Mouse (Mus musculus) G1E (cell line): Measurements from ENCODE around the gene Abcc1. TPM values are rescaled to one million over a fixed set of nuclear protein-coding genes. Genes with fewer than 3 reads are reported as not detected.

Experiments used
- ATAC-seq: 2 replicates; pipeline ENCODE4 v1.8.0; 2016; ENCODE audit warnings: mild to moderate bottlenecking; ENCODE audit not compliant: insufficient number of reproducible peaks, poor library complexity, low FRiP score, severe bottlenecking; ENCODE audit errors: extremely low read depth
- DNase-seq: peaks from one replicate; pipeline ENCODE4 v3.0.0; 2012; ENCODE audit warnings: low spot score
- H3K27me3 ChIP-seq: 2 replicates; pipeline ENCODE4 v1.6.1; 2012; ENCODE audit warnings: mild to moderate bottlenecking, low read length, inconsistent platforms; ENCODE audit not compliant: insufficient read depth
- H3K36me3 ChIP-seq: replicated peaks from 2 replicates; pipeline ENCODE3; 2012; ENCODE audit warnings: mild to moderate bottlenecking, inconsistent platforms
- H3K4me1 ChIP-seq: 2 replicates; pipeline ENCODE4 v1.6.1; 2012; ENCODE audit warnings: low read depth, low read length, inconsistent platforms, mixed read lengths; ENCODE audit not compliant: insufficient read depth
- H3K4me3 ChIP-seq: 2 replicates; pipeline ENCODE4 v1.5.1; 2012; ENCODE audit warnings: low read depth, mild to moderate bottlenecking, inconsistent platforms, low read length, moderate library complexity, mixed read lengths
- H3K9me3 ChIP-seq: replicated peaks from 2 replicates; pipeline ENCODE4 v1.6.1; 2012; ENCODE audit warnings: inconsistent platforms
- CTCF ChIP-seq: IDR thresholded peaks from 2 replicates; pipeline ENCODE4 v1.5.1; 2012; ENCODE audit warnings: low read depth, low read length, inconsistent platforms, mixed read lengths
- GATA1 ChIP-seq: IDR thresholded peaks from 2 replicates; pipeline ENCODE4 v1.6.1; 2012; ENCODE audit warnings: borderline replicate concordance, low read length, inconsistent platforms, mixed read lengths
- GATA2 ChIP-seq: IDR thresholded peaks from 2 replicates; pipeline ENCODE4 v1.6.1; 2012; ENCODE audit warnings: low read depth, low read length, inconsistent platforms, borderline replicate concordance
- POLR2AphosphoS5 ChIP-seq: IDR thresholded peaks from 2 replicates; pipeline ENCODE4 v1.6.1; 2012; ENCODE audit warnings: low read depth, low read length, inconsistent platforms; ENCODE audit not compliant: insufficient replicate concordance
- TAL1 ChIP-seq: conservative IDR thresholded peaks from 2 replicates; pipeline ENCODE4 v1.6.1; 2012; ENCODE audit warnings: low read depth, low read length, inconsistent platforms, mixed read lengths
- polyA plus RNA-seq: library from polyadenylated mRNA; stranded (reverse); fragments of >175 nt; gene quantifications from 2 replicates; pipeline ENCODE4 v1.2.3, GENCODE M21; 2012
- total RNA-seq, 2 experiments: library from RNA; stranded (forward) in 1 of 2; stranded (reverse) in 1 of 2; fragments of 200-1000 nt in 1 of 2; fragments of >200 nt in 1 of 2; fragmentation: Nextera tagmentation in 1 of 2; gene quantifications; 2 replicates each; pipeline ENCODE4 v1.2.3; 2014 to 2017

Abcc1 gene
- total and polyA plus RNA-seq, 3 experiments = 5.1 to 69.5 (median 36.8) TPM

GRCm38 (mm10) chr16:14411156-14411555 lies 49.8 kb downstream of the Abcc1 start:
- DNase-seq (no peak), ATAC-seq (no peak)
- Histone ChIP-seq H3K36me3 (peaks cover 97% of the 10 kb centered on the region), H3K4me3 (no peak overlapping the region), H3K4me1 (no peaks in the 10 kb centered on the region), H3K27me3 (no peaks in the 10 kb centered on the region), H3K9me3 (no peaks in the 10 kb centered on the region)
- TF ChIP-seq GATA1 = no peak
- TF ChIP-seq TAL1 = no peak
- no peak for TF ChIP-seq CTCF
- no peak for TF ChIP-seq GATA2
- TF ChIP-seq POLR2AphosphoS5 = no peak

GRCm38 (mm10) chr16:14412551-14412950 lies 51.2 kb downstream of the Abcc1 start:
- Histone ChIP-seq H3K4me1 (no peaks in the 10 kb centered on the region), H3K27me3 (no peaks in the 10 kb centered on the region), H3K9me3 (no peaks in the 10 kb centered on the region), H3K36me3 (peaks cover 97% of the 10 kb centered on the region), H3K4me3 (no peak overlapping the region)
- ATAC-seq (no peak), DNase-seq (no peak)
- no peak for TF ChIP-seq GATA1
- no peak for TF ChIP-seq POLR2AphosphoS5
- TF ChIP-seq TAL1 = no peak
- TF ChIP-seq CTCF = no peak
- no peak for TF ChIP-seq GATA2

- H3K36me3 ChIP-seq = peaks cover 96% of the 10 kb centered on the region
- H3K27me3 ChIP-seq = no peaks in the 10 kb centered on the region
- H3K9me3 ChIP-seq = no peaks in the 10 kb centered on the region
- TF ChIP-seq CTCF = no peak
- TF ChIP-seq GATA2 = no peak
- TF ChIP-seq TAL1 = no peak
- no peak for TF ChIP-seq POLR2AphosphoS5
- no peak for TF ChIP-seq GATA1
- DNase-seq (no peak), ATAC-seq (no peak)
- H3K4me3 ChIP-seq = no peak overlapping the region
- H3K4me1 ChIP-seq = no peaks in the 10 kb centered on the region
These were observed 53.8 kb downstream of the Abcc1 start for GRCm38 (mm10) chr16:14415206-14415605.

GRCm38 (mm10) chr16:14416957-14417618 lies 55.7 kb downstream of the Abcc1 start:
- peaks cover 89% of the 10 kb centered on the region for H3K36me3 ChIP-seq
- DNase-seq (no peak), ATAC-seq (no peak)
- H3K4me3 ChIP-seq = no peak overlapping the region
- TF ChIP-seq GATA2 (no peak), TAL1 (no peak), CTCF (no peak), POLR2AphosphoS5 (no peak), GATA1 (no peak)
- no peaks in the 10 kb centered on the region for H3K4me1 ChIP-seq
- H3K9me3 ChIP-seq = no peaks in the 10 kb centered on the region
- no peaks in the 10 kb centered on the region for H3K27me3 ChIP-seq

- Histone ChIP-seq H3K36me3 (peaks cover 69% of the 10 kb centered on the region), H3K9me3 (no peaks in the 10 kb centered on the region), H3K4me3 (no peak overlapping the region), H3K4me1 (no peaks in the 10 kb centered on the region), H3K27me3 (no peaks in the 10 kb centered on the region)
- DNase-seq = no peak
- no peak for TF ChIP-seq GATA2
- TF ChIP-seq GATA1 = no peak
- no peak for TF ChIP-seq POLR2AphosphoS5
- TF ChIP-seq CTCF = no peak
- TF ChIP-seq TAL1 = no peak
- ATAC-seq = no peak
These were observed 59.3 kb downstream of the Abcc1 start for GRCm38 (mm10) chr16:14420496-14421132.

- Histone ChIP-seq H3K4me1 (no peaks in the 10 kb centered on the region), H3K36me3 (peaks cover 57% of the 10 kb centered on the region), H3K4me3 (no peak overlapping the region), H3K9me3 (no peaks in the 10 kb centered on the region), H3K27me3 (no peaks in the 10 kb centered on the region)
- TF ChIP-seq POLR2AphosphoS5 = no peak
- no peak for TF ChIP-seq GATA1
- TF ChIP-seq TAL1 = no peak
- no peak for TF ChIP-seq CTCF
- TF ChIP-seq GATA2 = no peak
- no peak for DNase-seq
- ATAC-seq = no peak
These were observed 60.7 kb downstream of the Abcc1 start for GRCm38 (mm10) chr16:14422081-14422480.
